Mouse (Mus musculus): ENCODE data around the gene Gucy1b1.

Gucy1b1 gene

DNA sequence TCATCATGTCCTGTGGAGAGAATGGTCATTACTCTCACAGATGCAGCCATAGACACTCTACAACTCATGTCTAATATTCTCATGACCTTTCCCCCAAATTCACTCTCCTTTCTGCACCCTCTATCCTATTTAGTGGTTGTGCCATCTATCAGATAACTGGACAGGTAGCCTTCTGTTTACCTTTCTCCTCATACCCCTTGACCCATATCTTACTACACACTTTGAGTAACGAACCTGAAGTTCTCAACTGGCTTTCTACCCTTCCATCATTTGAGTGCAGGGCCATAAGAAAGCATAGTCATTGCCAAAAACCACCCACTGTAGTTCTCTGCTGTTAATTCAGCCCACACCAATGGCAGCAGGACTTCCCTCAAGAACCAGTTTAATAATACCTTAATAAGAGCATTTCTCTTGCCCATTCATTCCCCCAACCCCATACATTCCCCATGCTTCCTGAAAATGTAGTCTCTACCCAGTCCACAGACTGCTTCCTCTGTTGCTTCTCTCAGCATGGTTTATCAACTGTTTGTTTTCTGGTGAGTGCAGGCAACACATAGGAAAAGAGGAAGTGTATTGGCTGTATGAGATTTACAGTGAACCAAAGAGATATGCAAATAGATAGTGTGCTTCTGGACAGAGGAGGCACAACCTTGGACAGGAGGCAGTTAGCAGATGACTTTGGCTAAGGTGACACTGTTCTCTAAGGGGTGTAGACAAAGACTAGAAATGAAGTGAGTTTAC, 44.3 kb downstream of the Gucy1b1 start:
- no peak for DNase-seq (ENCODE audit: low spot score)

DNA sequence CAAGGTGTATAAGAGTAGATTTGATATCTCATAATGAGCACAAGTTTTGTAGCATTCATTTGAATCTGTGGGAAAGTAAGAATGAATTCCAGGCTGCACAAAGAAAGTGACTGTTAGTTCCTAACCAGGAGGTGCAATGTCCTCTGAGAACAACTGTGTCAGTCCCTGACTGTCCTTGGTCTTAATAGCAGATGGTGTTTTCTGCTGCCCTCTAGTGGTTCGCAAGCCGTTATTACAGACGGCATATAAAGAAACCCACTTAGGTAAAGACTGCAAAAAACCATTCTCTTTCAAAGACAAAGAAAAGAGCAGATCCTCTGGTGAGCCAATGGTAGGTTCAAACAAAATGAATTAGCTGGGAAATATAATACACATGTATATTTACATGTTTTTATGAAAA, 45.3 kb downstream of the Gucy1b1 start:
- DNase-seq (ENCODE audit: low spot score) = peak; percentile 27

DNA sequence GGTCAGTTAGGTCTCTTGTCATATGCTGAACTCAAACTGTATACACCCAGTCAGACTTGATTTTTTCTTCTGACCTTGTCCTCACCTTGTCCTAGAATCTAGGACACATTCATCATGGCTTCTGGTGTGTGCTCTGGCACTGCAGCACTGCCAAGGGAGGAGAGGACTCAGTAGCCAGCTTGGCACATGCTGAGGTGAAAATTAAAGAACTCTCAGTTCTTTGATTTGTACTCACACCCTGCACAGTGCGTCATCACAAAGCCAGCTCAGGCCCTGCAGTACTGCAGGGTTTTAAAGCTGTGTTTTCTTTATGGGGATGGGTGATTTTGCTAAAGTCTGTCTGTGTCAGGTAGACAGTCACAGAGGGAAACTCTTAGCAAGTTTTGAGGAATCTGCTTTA, 47.2 kb downstream of the Gucy1b1 start:
- no peak for DNase-seq (ENCODE audit: low spot score)

DNA sequence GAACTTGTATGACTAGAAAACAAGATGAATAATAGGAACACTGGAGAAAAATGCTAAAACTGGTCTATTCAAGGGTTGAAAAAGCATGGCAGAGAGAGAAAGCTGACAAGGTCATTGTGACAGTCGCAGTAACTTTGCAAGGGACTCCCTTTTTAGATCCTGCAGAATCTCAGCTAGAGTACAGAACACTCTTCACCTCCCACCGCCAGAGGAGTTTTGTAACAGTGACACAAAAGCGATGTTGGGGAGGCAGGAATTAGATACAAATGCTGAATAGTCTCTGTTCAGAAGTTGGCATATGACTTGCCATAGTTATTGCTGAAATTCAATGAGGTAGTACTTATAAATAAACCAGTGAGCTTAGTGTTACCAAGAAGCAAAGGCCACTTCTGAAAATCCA, 51.4 kb downstream of the Gucy1b1 start:
- no peak for DNase-seq (ENCODE audit: low spot score)

DNA sequence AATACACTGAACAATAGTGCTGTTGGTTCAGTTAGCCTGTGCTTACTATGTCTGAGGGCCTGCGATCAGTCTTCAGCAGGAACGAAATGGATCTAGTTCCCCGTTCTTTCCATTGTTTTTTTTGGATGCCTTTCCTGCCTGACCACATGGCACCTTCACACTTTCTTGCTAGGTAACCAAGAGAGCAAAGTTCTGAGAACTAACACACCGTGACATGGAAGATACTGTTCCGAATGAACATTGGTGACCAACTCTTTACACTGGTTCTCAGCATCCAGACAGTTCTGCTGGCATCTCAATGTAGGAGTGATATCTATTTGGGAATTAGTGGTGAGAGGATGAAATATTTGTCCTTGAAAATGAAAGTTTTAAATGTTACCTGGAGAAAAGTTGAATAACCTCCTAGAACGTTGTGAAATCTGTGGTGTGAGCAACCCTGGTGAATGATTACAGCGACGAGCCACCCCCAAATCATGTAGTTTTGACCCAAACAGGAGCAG, 52.0 kb downstream of the Gucy1b1 start:
- no peak for DNase-seq (ENCODE audit: low spot score)

DNA sequence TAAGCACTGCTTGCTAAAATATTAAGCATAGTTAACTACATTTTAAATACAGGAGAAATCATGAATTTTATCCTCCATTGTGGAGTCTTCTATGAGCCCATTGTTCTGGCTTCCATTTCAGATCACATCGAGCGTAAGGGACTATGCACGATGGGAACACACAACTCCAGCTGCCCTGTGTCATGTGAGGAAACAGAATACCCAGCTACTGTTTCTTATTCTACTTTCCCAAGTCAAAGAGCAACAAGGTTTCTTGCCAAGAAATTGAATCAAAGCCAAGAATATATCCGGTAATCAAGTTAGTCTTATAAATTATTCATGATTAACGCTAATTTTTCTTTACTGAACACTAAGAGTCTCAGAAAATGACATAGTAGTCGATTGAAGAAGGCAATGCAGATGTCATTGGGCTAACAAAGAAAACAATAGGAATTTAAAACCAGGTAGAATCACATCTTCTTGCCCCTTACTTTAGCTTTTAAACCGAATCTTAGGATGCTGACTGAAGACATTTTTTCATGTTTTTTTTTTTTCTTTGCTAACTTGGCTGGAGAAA, 60.3 kb downstream of the Gucy1b1 start:
- DNase-seq (ENCODE audit: low spot score) = no peak

DNA sequence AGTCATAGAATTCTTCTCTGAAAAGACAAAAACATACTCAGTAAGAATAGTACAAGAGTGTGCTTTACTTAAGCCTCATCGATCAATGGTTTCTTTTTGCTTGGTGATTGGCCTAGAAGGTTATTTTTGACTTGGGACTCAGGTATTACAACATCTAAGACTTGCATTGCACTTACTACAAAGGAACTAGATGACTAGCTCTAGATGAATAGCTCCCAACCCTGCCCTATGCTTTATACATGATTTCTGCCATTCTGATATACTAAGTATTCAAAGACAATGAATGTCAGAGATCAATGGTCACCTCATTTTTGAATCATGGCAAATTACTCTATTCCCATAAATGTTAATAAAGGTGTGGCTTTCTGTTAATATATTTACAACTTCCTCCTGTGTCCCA, 67.5 kb downstream of the Gucy1b1 start:
- DNase-seq (ENCODE audit: low spot score) = no peak

DNA sequence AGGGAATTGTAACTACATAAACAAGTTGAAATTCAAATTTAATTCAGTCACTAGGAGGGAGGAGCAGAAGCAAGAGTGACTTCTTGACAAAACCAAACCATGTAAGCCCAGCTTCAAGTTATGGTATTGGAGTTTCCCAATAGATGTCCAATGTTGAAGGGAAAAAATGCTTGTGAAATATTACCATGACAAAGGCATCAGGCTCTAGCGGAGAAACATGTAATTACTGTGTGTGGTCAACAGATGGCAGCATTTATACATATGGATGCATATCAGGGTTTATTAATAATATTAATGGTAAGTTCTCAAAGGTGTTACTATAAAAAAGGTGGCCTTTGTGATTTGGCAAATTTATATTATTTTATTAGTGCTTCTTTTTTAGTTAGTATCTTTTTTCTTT, 78.5 kb downstream of the Gucy1b1 start:
- peak; percentile 2 for DNase-seq (ENCODE audit: low spot score)

DNA sequence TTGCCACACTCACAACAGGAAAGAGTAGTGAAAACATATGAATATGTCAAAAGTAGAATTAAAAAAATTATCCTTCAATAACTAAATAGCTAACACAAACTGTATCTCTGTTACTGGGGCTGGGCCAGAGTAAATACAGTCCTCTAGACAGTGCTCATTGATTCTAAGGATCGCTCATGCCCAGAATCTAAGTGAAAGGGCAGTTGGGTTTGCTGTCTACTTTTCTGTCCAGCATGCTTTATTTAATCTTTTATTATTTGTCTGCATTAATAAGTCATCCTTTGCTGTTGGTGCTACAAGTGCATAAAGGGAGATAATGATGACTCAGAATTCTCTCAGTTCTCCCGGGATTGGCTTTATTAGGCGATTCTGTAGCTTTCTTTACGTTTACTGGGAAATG, 79.1 kb downstream of the Gucy1b1 start:
- DNase-seq (ENCODE audit: low spot score) = no peak

DNA sequence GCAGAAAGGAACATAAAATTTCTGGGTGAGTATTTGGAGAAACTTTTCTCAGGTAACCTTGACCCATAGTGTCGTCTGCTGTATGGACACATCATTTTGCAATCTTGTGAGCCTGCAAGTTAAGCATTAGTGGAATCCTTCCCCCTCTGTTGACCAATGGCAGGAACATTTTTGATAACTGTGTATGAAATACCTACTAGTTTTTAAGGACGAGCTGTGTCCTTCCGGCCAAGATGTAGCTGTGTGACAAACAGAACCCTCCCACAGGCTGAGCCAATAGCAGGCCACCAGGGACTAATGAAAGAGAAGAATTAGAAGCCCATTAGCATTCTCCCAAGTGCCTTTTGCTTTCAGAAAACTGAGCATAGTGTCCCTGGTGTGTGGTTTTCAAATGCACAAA, 84.0 kb downstream of the Gucy1b1 start:
- no peak for DNase-seq (ENCODE audit: low spot score)

DNA sequence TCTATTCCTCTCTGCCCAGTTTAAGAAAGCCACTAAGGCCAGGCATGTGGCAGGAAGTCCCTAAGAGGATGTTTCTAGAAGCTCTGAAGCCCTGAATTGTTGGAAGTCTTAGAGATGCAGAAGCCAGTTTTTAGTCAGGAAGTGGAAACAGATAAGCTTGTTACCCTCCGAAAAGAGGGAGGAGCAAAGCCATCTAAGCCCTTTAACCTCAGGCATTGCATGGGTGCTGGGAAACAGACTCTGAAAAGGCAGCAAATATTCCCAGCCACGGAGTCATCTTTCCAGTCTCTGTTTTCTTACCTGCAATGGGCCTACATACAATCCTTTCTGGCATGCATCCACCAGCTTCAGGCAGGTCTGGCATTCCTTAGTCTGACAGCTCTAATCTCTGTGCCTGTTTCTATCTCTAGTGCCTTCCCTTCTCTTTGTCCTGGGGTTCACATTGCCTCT, 84.8 kb downstream of the Gucy1b1 start:
- no peak for DNase-seq (ENCODE audit: low spot score)

DNA sequence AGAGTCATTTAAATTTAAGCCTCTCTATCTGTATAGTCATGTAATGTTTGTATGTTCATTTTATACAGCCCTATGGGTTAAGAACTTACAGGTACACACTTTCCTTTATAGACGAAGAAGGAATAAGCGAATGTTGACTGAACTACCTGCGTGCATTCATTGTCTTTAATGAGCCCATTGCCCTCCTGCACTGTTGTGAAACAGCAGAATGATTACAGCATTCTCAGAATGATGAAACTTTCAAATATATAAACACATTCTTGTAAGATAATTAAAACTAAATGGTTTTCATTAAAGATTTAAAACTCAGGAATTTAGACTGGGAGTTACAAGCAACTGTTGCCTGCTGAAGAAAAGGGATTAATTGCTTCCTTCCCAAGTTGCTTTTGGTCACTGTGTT, 86.9 kb downstream of the Gucy1b1 start:
- no peak for DNase-seq (ENCODE audit: low spot score)

DNA sequence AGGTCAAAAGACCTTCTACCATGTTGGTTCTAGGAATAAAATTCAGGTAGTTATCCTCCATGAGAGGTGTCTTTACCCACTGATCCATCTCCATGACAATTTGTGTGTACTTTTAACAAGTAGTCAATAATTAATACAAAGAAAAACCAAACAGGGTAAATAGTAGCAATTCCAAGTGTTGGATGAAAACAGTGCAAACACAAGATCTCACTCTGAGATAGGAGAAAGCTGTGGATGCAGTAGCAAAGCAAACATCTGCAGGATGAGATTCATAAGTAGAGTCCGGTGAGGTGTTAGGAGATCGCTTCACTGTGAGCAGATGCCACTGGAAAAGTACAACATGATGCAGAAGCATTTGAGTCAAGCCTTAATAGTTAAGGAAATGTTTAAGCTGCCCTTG, 88.4 kb downstream of the Gucy1b1 start:
- DNase-seq (ENCODE audit: low spot score) = no peak

DNA sequence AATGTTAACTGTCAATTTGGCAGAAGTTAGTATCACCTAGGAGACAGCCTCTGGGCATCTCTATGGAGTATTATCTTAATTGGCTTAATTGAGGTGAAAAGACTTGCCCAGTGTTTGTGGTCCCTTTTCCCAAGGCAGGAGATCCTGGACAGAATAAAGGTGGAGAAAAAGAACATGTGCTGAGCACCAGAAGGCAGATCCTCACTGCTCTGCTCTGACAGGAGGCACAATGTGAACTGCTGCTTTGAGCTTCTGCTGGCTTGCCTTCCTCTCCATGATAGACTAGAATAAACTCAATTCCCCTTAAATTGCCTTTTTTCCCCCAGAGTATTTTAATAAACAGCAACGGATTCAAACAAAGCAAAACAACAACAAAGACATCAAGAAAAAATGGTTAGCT, 89.4 kb downstream of the Gucy1b1 start:
- no peak for DNase-seq (ENCODE audit: low spot score)

DNA sequence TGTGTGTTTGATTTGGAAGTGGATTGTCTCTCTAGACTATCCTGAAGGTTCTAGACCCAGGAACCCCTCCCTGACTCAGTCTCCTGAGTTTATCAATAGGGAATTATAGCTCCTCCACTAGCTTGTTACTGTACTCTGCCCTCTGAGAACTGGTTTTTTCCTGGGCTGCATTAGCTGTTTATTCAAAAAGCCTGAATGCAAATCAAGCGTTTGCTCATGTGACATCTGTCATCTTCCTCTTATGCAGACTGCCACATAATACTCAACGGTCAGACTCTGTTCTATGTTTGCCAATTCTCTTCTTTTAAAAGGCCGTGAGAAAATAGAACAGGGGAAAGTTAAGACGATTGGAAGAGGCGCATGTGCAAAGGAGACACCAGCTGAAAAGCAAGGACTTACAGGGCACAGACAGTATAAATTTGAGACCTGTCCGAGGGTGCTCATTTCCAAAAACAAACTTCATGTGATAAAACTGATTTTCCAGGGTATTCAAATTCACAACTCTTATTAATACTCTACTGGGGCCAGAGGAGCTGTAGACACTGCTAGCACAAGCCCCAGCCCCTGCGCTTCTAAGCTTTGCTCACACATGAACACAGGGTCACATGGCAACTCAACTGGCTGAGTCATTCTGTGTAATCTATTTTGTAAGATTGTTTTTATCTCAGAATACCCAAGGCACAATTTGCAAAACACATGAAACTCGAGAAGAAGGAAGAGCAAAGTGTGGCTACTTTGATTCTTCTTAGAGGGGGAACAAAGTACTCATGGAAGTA, 91.2 kb downstream of the Gucy1b1 start:
- no peak for DNase-seq (ENCODE audit: low spot score)
